Mouse (Mus musculus): ENCODE measurements around the gene Fry.

Fry gene

GRCm38 (mm10) chr5:150270468-150270867 is 152.0 kb downstream of the Fry start:
- no peak for DNase-seq (ENCODE audit: low spot score in 2 of 2)

- no peak for DNase-seq (ENCODE audit: low spot score in 2 of 2)
These were observed 153.7 kb downstream of the Fry start for GRCm38 (mm10) chr5:150272173-150272572.

DNA sequence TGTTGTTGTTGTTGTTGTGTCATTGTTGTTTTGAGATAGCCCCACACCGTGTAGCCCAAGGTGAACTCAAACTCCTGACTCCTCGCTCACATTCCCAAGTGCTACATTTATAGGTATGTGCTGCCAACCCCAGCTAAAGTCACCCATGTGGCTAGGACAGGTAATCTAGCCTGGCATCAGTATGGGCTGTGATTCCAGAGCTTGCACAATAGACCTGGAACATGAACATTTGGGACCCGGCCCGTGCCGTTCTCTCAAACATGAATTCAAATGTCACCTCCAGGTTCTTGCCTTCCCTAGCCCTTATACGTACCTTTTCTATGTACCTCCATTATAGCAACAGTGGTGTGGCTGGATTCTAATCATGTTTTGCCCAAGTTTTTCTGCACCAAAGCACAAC is 156.9 kb downstream of the Fry start:
- no peak for DNase-seq (ENCODE audit: low spot score in 2 of 2)

GRCm38 (mm10) chr5:150276611-150277010 is 158.2 kb downstream of the Fry start:
- no peak for DNase-seq (ENCODE audit: low spot score in 2 of 2)

GRCm38 (mm10) chr5:150279387-150279786 is 160.9 kb downstream of the Fry start:
- DNase-seq (ENCODE audit: low spot score in 2 of 2) = no peak

DNA sequence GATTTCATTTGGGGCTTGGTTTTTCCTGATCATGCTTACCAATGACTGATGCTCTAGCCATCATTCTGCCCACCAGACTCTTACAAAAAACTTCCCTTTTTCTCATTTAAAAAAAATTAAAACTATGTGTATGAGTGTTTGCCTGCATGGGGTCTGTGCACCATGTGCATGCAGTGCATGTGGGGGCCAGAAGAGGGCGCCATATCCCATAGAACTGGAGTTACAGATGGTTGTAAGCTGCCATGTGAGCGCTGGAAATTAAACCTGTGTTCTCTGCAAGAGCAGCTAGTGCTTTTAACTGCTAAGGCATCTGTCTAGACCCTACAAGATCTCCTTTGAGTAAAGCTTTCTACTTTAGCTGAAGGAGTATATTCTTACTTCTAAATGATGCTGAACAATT is 162.6 kb downstream of the Fry start:
- no peak for DNase-seq (ENCODE audit: low spot score in 2 of 2)

- DNase-seq (ENCODE audit: low spot score in 2 of 2) = no peak
These were observed 163.6 kb downstream of the Fry start for GRCm38 (mm10) chr5:150282091-150282490.

DNA sequence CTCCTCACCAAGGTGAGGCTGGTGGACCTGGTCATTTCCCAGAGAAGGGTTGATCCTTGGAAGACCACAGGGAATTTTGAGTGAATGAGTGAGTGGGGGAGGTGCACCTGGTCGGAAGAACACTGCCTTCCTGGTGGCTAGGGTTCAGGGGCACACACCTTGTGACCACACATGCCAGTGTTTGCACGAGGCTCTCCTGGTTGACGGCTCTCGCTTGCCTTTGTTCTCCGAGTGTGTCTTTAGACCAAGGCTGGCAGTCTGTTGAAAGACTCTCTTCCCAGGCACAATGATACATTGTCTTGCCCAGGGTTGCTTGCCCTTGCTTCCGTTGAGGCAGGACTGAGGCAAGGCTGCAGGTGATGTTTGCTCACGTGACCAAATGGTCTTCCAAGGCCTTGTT is 169.5 kb downstream of the Fry start:
- no peak for DNase-seq (ENCODE audit: low spot score in 2 of 2)

- DNase-seq (ENCODE audit: low spot score in 2 of 2) = peak in 1 of 2 experiments; percentile 28
These were observed 171.2 kb downstream of the Fry start for GRCm38 (mm10) chr5:150289611-150290010.

GRCm38 (mm10) chr5:150290494-150291199 is 172.2 kb downstream of the Fry start:
- no peak for DNase-seq (ENCODE audit: low spot score in 2 of 2)

DNA sequence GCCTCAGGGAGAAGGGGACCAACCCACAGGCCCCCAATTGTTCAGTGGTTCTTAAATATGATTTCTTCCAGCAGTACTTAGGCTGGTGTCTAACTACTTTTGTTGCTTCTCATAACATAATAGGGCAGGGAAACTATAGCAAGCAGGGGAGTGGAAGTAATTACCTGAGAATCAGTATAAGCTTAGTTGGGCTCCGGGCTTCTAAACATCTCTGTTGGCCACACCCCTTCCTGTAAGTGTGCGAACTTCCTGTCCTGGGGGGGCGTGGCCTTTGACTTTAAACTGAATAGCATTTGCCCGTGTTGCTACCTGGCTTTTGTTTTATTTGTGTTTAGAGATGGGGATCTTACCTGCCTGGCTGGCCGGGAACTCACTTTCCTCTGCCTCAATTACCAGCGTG is 172.8 kb downstream of the Fry start:
- peak in 1 of 2 experiments; percentile 15 for DNase-seq (ENCODE audit: low spot score in 2 of 2)

DNA sequence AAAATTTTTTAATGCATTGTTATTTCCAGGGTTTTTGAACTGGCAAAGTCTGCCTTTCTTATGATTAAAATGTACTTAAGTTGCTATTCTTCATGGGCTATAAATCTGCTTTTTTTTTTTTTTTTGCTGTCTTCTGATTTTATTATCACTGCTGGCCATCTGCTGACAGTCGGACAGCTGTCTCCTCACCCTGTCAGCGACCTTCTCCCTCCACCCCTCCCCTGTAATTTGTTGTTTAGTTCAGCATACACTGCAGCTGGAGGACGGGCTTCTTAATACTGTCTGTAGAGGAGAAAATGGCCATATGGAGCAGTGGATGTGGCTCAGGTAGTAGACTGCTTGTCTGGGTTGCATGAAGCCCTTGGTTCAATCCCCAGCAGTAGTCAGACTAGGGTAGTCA is 173.7 kb downstream of the Fry start:
- no peak for DNase-seq (ENCODE audit: low spot score in 2 of 2)

DNA sequence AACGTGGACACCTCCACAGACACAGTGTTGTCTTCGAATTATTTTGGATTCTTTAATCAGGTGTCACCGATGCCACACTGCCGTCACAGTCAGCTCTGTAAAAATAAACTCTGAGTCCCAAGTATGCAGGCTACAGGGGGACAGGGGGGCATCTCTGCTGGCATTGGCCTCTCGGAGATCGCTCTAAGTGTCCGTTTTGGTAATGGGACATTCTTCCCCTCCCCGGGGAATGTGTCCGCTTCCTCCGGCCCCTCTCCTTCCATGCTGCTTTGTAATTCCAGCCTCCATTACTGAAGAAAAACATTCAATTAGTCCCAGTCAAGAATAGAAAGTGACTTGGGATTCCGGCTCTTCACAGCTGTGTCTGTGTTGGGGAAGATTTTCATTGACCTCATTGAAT is 175.9 kb downstream of the Fry start:
- no peak for DNase-seq (ENCODE audit: low spot score in 2 of 2)

- no peak for DNase-seq (ENCODE audit: low spot score in 2 of 2)
These were observed 176.7 kb downstream of the Fry start for GRCm38 (mm10) chr5:150295096-150295495.

GRCm38 (mm10) chr5:150298969-150299368 is 180.5 kb downstream of the Fry start:
- no peak for DNase-seq (ENCODE audit: low spot score in 2 of 2)

- no peak for DNase-seq (ENCODE audit: low spot score in 2 of 2)
These were observed 183.7 kb downstream of the Fry start for GRCm38 (mm10) chr5:150302123-150302522.

DNA sequence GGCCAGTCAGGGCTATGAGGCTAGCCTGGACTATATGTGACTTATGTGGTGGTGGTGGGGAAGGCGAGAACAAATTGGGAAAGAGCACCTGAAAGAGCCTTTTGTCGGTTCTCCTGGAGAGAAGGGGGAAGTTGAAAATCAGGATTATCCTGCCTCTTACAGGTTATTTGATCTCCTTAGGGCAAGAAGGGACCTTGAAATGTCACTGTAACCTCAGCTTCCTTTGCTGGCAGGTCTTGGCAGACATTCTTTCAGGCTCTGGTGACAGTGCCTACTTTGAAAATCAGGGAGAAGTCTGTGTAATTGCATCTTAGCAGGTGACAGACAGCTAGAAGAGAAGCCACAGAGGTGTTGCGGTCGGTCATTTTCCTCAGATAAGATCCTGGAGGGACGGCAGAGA is 184.6 kb downstream of the Fry start:
- no peak for DNase-seq (ENCODE audit: low spot score in 2 of 2)

- DNase-seq (ENCODE audit: low spot score in 2 of 2) = peak in 1 of 2 experiments; percentile 14
These were observed 188.1 kb downstream of the Fry start for GRCm38 (mm10) chr5:150306497-150306896.

DNA sequence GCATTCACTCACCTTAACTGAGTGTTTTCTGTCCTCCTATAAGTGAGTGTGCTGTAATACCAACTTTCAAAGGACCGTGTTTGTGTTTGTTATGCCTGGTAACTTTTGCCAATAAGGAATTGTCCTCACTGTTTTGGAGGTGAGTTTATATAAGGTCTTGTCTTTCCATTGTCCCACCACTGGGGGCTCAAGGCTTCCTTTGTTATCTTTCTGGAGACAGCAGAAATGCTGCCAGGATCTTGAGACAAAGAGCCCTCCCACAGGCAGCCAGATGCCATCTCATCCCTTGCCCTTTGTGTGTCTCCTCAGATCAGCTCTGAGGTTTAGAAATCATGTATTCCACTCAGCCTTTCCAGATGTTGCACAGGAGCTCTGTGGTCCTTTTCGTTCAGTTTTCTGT is 194.8 kb downstream of the Fry start:
- DNase-seq (ENCODE audit: low spot score in 2 of 2) = no peak

DNA sequence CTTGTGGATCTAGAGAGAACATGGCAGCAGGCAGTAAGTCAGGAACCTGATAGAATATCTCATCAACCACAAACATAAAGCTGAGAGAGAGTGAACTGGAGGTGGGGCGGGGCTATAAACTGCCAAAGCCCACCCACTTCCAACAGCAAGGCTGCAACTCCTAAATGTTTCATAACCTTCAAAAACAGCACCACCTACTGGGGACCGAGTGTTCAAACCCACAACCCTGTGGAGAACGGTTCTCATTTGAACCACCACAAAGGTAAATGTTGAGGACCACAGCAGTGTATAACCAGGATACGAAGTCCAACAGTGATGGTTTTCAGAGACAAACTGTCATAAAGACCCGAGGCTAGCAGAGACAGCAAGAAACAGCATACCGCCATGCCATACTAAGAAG is 196.1 kb downstream of the Fry start:
- no peak for DNase-seq (ENCODE audit: low spot score in 2 of 2)

GRCm38 (mm10) chr5:150325411-150325810 is 207.0 kb downstream of the Fry start:
- no peak for DNase-seq (ENCODE audit: low spot score in 2 of 2)

- peak; percentile 12 to 30 for DNase-seq (ENCODE audit: low spot score in 2 of 2)
These were observed 210.2 kb downstream of the Fry start for GRCm38 (mm10) chr5:150328686-150329085.

- no peak for DNase-seq (ENCODE audit: low spot score in 2 of 2)
These were observed 213.4 kb downstream of the Fry start for GRCm38 (mm10) chr5:150331821-150332220.

DNA sequence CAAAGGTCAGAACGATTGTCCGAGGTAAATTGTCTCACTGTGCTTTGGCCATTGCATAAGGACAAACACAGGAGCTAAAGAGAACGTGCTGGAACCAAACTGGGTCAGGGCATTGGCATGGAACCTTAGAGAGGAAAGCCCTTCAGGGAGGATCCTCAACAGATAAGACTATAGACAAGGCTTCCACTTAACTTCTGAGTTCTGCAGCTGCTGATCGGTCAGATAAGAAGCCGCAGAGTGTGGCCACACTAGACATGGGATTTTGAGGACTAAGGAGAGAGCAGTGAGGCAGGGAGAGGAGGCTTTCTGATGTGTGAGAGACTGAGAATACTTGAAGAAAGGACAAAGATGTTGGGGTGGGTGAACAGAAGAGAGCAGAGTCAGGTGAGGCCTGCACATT is 214.4 kb downstream of the Fry start:
- no peak for DNase-seq (ENCODE audit: low spot score in 2 of 2)

All from natural killer cell, adult 2 months (primary cell).